Mouse (Mus musculus) neural tube, embryonic 14.5 days (tissue): Measurements from ENCODE around the gene Prkar2b. TPM values are rescaled to one million over a fixed set of nuclear protein-coding genes. Genes with fewer than 3 reads are reported as not detected.

Experiments
- ATAC-seq: fragments of 200-750 bp; cut with Nextera tagmentation; 2 replicates; pipeline ENCODE4 v1.8.0; 2017; ENCODE audit warnings: low read depth, mild to moderate bottlenecking, moderate TSS enrichment, moderate library complexity
- H3K27ac ChIP-seq: fragments of 300-500 bp; sonication (generic); 2 replicates; pipeline ENCODE4 v1.5.1; 2014; ENCODE audit warnings: low read depth, mild to moderate bottlenecking, control low read depth, low read length, moderate library complexity, mixed read lengths
- H3K27me3 ChIP-seq: fragments of 300-500 bp; sonication (generic); 2 replicates; pipeline ENCODE4 v1.6.1; 2014; ENCODE audit warnings: low read length; ENCODE audit not compliant: control insufficient read depth, insufficient read depth
- H3K36me3 ChIP-seq: fragments of 300-500 bp; sonication (generic); 2 replicates; pipeline ENCODE4 v1.6.1; 2014; ENCODE audit warnings: low read length, mixed read lengths; ENCODE audit not compliant: control insufficient read depth, insufficient read depth
- H3K4me1 ChIP-seq: fragments of 300-500 bp; sonication (generic); 2 replicates; pipeline ENCODE4 v1.6.1; 2014; ENCODE audit warnings: low read length; ENCODE audit not compliant: control insufficient read depth, insufficient read depth
- H3K4me2 ChIP-seq: fragments of 300-500 bp; sonication (generic); 2 replicates; pipeline ENCODE4 v1.6.1; 2014; ENCODE audit warnings: mild to moderate bottlenecking, low read depth, low read length, control low read depth
- H3K4me3 ChIP-seq: fragments of 300-500 bp; sonication (generic); 2 replicates; pipeline ENCODE4 v1.5.1; 2014; ENCODE audit warnings: low read depth, low read length, control low read depth, mixed read lengths
- H3K9ac ChIP-seq: fragments of 300-500 bp; sonication (generic); replicated peaks from 2 replicates; pipeline ENCODE4 v1.6.1; 2014; ENCODE audit warnings: low read depth, mild to moderate bottlenecking, control low read depth, low read length, mixed read lengths
- H3K9me3 ChIP-seq: fragments of 300-500 bp; sonication (generic); 2 replicates; pipeline ENCODE4 v1.6.1; 2016; ENCODE audit warnings: low read length; ENCODE audit not compliant: control insufficient read depth
- WGBS: fragments of 180-500 bp; shearing (Covaris S2); extraction: QIAGEN DNeasy Blood & Tissue Kit; methylation state at CpG from one replicate; pipeline ENCODE4 v1.1.7; 2014; 5-methylcytosine and 5-hydroxymethylcytosine counted together
- polyA plus RNA-seq: library from polyadenylated mRNA; unstranded; fragments of >200 nt; fragmentation: Nextera tagmentation; extraction: Ambion mirVana; gene quantifications from 2 replicates; pipeline ENCODE4 v1.2.1, GENCODE M21; 2014

Prkar2b gene
- polyA plus RNA-seq, 1 experiment from 2014 or later: 157 TPM

GRCm38 (mm10) chr12:32008728-32009127, 52.4 kb downstream of the Prkar2b start:
- no peak overlapping the region for H3K4me2 ChIP-seq
- WGBS: 88% methylated on average over 5 of the region's 5 CpGs
- no peak for ATAC-seq
- H3K9ac ChIP-seq: no peak overlapping the region
- no peak overlapping the region for H3K27ac ChIP-seq
- H3K36me3 ChIP-seq: no peaks in the 10 kb centered on the region
- H3K27me3 ChIP-seq: no peaks in the 10 kb centered on the region
- H3K4me1 ChIP-seq: no peaks in the 10 kb centered on the region
- no peaks in the 10 kb centered on the region for H3K9me3 ChIP-seq
- H3K4me3 ChIP-seq: no peak overlapping the region

DNA sequence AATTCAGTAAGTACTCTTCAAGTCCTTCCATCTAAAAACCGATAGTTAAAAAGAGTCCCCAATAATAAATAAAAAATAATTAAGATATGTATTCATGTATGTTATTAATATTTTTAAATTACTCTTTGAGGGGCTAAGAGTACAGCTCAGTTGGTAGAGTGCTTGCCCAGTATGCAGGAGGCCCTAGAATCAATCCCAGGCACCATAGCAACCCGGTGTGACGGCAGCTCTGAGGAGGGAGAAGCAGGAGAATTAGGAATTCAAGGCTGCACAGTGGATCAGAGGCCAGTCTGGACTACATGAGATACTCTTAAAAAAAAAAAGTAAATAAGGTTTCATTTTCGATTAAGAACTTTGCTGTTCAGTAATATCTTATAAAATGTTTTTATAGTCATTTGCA, 53.5 kb downstream of the Prkar2b start:
- no peak overlapping the region for H3K4me2 ChIP-seq
- no peak for ATAC-seq
- no peaks in the 10 kb centered on the region for H3K36me3 ChIP-seq
- no peak overlapping the region for H3K27ac ChIP-seq
- no peaks in the 10 kb centered on the region for H3K9me3 ChIP-seq
- no peaks in the 10 kb centered on the region for H3K27me3 ChIP-seq
- H3K4me1 ChIP-seq: no peaks in the 10 kb centered on the region
- no peak overlapping the region for H3K4me3 ChIP-seq
- WGBS: 87% methylated on average over 4 of the region's 4 CpGs
- H3K9ac ChIP-seq: no peak overlapping the region

DNA sequence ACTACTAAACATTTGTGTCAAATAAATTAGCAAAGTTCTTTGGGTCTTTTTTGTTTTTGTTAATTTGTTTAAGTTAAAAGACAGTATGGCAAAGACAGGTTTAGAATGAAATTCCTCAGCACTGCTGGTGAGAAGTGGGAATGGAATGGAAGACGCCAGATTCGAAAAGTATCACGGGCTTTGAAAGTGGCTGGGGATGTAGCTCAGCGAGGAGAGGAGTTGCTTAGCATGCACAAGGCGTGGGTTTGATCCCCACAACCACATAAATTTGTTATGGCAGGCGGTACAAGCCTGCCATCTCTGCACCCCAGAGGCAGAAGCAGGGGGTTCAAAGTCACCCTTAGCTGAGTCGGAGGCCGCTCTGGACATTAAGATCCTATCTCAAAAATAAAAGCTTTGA, 54.1 kb downstream of the Prkar2b start:
- WGBS: 88% methylated on average over 8 of the region's 8 CpGs
- Histone ChIP-seq H3K4me1 (no peaks in the 10 kb centered on the region), H3K27me3 (no peaks in the 10 kb centered on the region), H3K9me3 (no peaks in the 10 kb centered on the region), H3K36me3 (no peaks in the 10 kb centered on the region), H3K27ac (no peak overlapping the region), H3K9ac (no peak overlapping the region), H3K4me2 (no peak overlapping the region), H3K4me3 (no peak overlapping the region)
- no peak for ATAC-seq

GRCm38 (mm10) chr12:32006391-32006929, 54.6 kb downstream of the Prkar2b start:
- Histone ChIP-seq H3K27ac (no peak overlapping the region), H3K36me3 (no peaks in the 10 kb centered on the region), H3K27me3 (no peaks in the 10 kb centered on the region), H3K4me3 (no peak overlapping the region), H3K4me1 (no peaks in the 10 kb centered on the region), H3K9ac (no peak overlapping the region), H3K4me2 (no peak overlapping the region), H3K9me3 (no peaks in the 10 kb centered on the region)
- ATAC-seq: no peak
- WGBS: 91% methylated on average over 10 of the region's 10 CpGs

- H3K27ac ChIP-seq: no peak overlapping the region
- no peaks in the 10 kb centered on the region for H3K36me3 ChIP-seq
- H3K4me3 ChIP-seq: no peak overlapping the region
- H3K27me3 ChIP-seq: no peaks in the 10 kb centered on the region
- no peak for ATAC-seq
- H3K4me1 ChIP-seq: no peaks in the 10 kb centered on the region
- H3K9me3 ChIP-seq: no peaks in the 10 kb centered on the region
- H3K4me2 ChIP-seq: no peak overlapping the region
- 84% methylated on average over 7 of the region's 7 CpGs for WGBS
- no peak overlapping the region for H3K9ac ChIP-seq
Measured at GRCm38 (mm10) chr12:32000464-32000863, 60.6 kb downstream of the Prkar2b start.

- WGBS: 85% methylated on average over 5 of the region's 5 CpGs
- no peak for ATAC-seq
- H3K9me3 ChIP-seq: no peaks in the 10 kb centered on the region
- no peaks in the 10 kb centered on the region for H3K36me3 ChIP-seq
- no peak overlapping the region for H3K4me3 ChIP-seq
- no peak overlapping the region for H3K27ac ChIP-seq
- no peaks in the 10 kb centered on the region for H3K27me3 ChIP-seq
- H3K4me2 ChIP-seq: no peak overlapping the region
- no peaks in the 10 kb centered on the region for H3K4me1 ChIP-seq
- H3K9ac ChIP-seq: no peak overlapping the region
Measured at GRCm38 (mm10) chr12:31998706-31999105, 62.4 kb downstream of the Prkar2b start.

DNA sequence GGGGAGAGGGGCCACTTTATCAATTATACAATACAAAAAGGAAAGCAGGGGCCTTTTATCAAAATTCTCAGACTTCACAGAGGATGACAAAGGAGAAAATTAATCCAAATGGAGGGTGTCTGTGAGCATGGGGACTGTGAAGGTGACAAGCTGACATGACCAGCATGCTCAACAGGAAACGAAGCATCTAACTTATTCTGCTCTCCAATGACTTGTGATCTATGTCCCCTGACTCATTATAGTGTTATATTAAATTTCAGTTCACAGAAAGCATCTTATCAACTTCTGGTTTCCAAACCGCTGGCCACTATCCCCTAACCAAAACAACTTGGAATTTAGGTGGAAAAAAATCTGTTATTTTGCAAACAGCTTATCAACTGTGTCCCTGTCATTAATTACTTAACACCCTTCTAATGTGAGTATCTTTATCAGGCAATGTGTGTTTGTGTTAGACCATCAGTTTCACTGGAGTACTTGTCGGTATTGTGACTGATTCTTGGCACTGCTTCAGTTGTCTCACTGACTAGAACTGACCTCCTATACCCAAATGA, 63.7 kb downstream of the Prkar2b start:
- H3K9me3 ChIP-seq: no peaks in the 10 kb centered on the region
- H3K9ac ChIP-seq: no peak overlapping the region
- no peaks in the 10 kb centered on the region for H3K27me3 ChIP-seq
- H3K4me3 ChIP-seq: no peak overlapping the region
- WGBS: 83% methylated on average over 3 of the region's 3 CpGs
- no peaks in the 10 kb centered on the region for H3K36me3 ChIP-seq
- no peak overlapping the region for H3K27ac ChIP-seq
- H3K4me2 ChIP-seq: no peak overlapping the region
- no peaks in the 10 kb centered on the region for H3K4me1 ChIP-seq
- no peak for ATAC-seq

- WGBS: 87% methylated on average over 5 of the region's 5 CpGs
- Histone ChIP-seq H3K27me3 (no peaks in the 10 kb centered on the region), H3K4me2 (no peak overlapping the region), H3K36me3 (no peaks in the 10 kb centered on the region), H3K4me1 (no peaks in the 10 kb centered on the region), H3K9ac (no peak overlapping the region), H3K27ac (no peak overlapping the region), H3K9me3 (no peaks in the 10 kb centered on the region), H3K4me3 (no peak overlapping the region)
- no peak for ATAC-seq
Measured at GRCm38 (mm10) chr12:31996877-31997276, 64.2 kb downstream of the Prkar2b start.

- no peak for ATAC-seq
- no peak overlapping the region for H3K9ac ChIP-seq
- no peak overlapping the region for H3K4me3 ChIP-seq
- no peaks in the 10 kb centered on the region for H3K36me3 ChIP-seq
- no peaks in the 10 kb centered on the region for H3K9me3 ChIP-seq
- H3K27ac ChIP-seq: no peak overlapping the region
- no peak overlapping the region for H3K4me2 ChIP-seq
- 89% methylated on average over 4 of the region's 4 CpGs for WGBS
- no peaks in the 10 kb centered on the region for H3K27me3 ChIP-seq
- H3K4me1 ChIP-seq: no peaks in the 10 kb centered on the region
Measured at GRCm38 (mm10) chr12:31990575-31990974, 70.5 kb downstream of the Prkar2b start.
